Mouse (Mus musculus) heart, embryonic 15.5 days (tissue): ENCODE results near the gene Stn1. TPM values are rescaled to one million over a fixed set of nuclear protein-coding genes. Genes with fewer than 3 reads are reported as not detected.
A peak's percentile ranks its signal among the peaks of the same experiment; 100 is the strongest.

Experiments
- ATAC-seq: fragments of 200-750 bp; cut with Nextera tagmentation; replicated peaks from 2 replicates; pipeline ENCODE4 v1.8.0; 2017; ENCODE audit warnings: low read depth, moderate TSS enrichment; ENCODE audit not compliant: insufficient number of reproducible peaks, insufficient read depth, low FRiP score
- H3K27ac ChIP-seq: fragments of 300-500 bp; sonication (generic); 2 replicates; pipeline ENCODE4 v1.5.1; 2015; ENCODE audit warnings: mild to moderate bottlenecking, inconsistent platforms
- H3K27me3 ChIP-seq: fragments of 300-500 bp; sonication (generic); 2 replicates; pipeline ENCODE4 v1.6.1; 2015; ENCODE audit warnings: inconsistent platforms
- H3K36me3 ChIP-seq: fragments of 300-500 bp; sonication (generic); 2 replicates; pipeline ENCODE4 v1.6.1; 2015; ENCODE audit warnings: mild to moderate bottlenecking, inconsistent platforms
- H3K4me1 ChIP-seq: fragments of 300-500 bp; sonication (generic); replicated peaks from 2 replicates; pipeline ENCODE4 v1.6.1; 2015; ENCODE audit warnings: inconsistent platforms
- H3K4me2 ChIP-seq: fragments of 300-500 bp; sonication (generic); 2 replicates; pipeline ENCODE4 v1.6.1; 2015; ENCODE audit warnings: inconsistent platforms, mild to moderate bottlenecking, moderate library complexity
- H3K4me3 ChIP-seq: fragments of 300-500 bp; sonication (generic); 2 replicates; pipeline ENCODE4 v1.5.1; 2015; ENCODE audit warnings: mild to moderate bottlenecking, inconsistent platforms
- H3K9ac ChIP-seq: fragments of 300-500 bp; sonication (generic); 2 replicates; pipeline ENCODE4 v1.6.1; 2015; ENCODE audit warnings: mild to moderate bottlenecking, inconsistent platforms
- H3K9me3 ChIP-seq: fragments of 300-500 bp; sonication (generic); replicated peaks from 2 replicates; pipeline ENCODE4 v1.6.1; 2016; ENCODE audit warnings: inconsistent platforms
- WGBS: fragments of 180-500 bp; shearing (Covaris S2); methylation state at CpG from one replicate; pipeline ENCODE4 v1.1.7; 2015; ENCODE audit warnings: mixed read lengths; 5-methylcytosine and 5-hydroxymethylcytosine counted together
- polyA plus RNA-seq: library from polyadenylated mRNA; unstranded; fragments of >200 nt; fragmentation: Nextera tagmentation; extraction: Ambion mirVana; gene quantifications from 2 replicates; pipeline ENCODE4 v1.2.1, GENCODE M21; 2015

The Stn1 gene
- polyA plus RNA-seq, 1 experiment from 2014 or later: 29.0 TPM

DNA sequence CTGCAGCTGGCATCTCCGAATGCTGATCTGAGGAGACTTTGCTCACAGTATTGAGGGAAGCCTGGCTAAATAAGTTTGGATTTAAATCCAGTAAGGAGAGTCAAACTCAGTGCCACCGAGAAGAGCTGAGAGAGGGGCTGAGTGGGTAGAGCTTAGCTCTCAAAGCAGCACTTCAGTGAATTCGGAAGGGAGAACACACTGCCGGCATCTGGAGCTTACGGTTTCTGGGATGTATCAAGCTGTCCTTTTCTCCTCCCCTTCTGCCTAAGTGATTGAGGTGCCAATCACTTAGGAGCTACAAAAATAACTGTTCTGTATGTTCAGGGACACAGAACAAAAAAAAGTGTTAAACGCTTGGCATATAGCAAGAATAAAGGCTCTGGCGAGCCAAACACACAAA, 5.1 kb upstream of the Stn1 start:
- H3K4me3 ChIP-seq: no peak overlapping the region
- H3K4me1 ChIP-seq: peaks cover 22% of the 10 kb centered on the region
- no peak for ATAC-seq
- no peaks in the 10 kb centered on the region for H3K36me3 ChIP-seq
- H3K27ac ChIP-seq: peak overlapping the region; percentile 38
- 47% methylated on average over 7 of the region's 7 CpGs for WGBS
- H3K27me3 ChIP-seq: no peaks in the 10 kb centered on the region
- H3K9me3 ChIP-seq: no peaks in the 10 kb centered on the region
- no peak overlapping the region for H3K9ac ChIP-seq
- H3K4me2 ChIP-seq: 0 out of 2 replicates have a peak overlapping the region, but pooled peaks have one; percentile 20

GRCm38 (mm10) chr19:47538801-47539200, 1.5 kb upstream of the Stn1 start:
- peak overlapping the region; percentile 82 for H3K4me2 ChIP-seq
- no peak; the same call in 1 of the 2 replicates for ATAC-seq
- peaks cover 40% of the 10 kb centered on the region for H3K4me1 ChIP-seq
- H3K27me3 ChIP-seq: no peaks in the 10 kb centered on the region
- H3K9ac ChIP-seq: no peak overlapping the region
- no peaks in the 10 kb centered on the region for H3K9me3 ChIP-seq
- 4% methylated on average over 6 of the region's 6 CpGs for WGBS
- H3K27ac ChIP-seq: peak overlapping the region; percentile 92
- no peaks in the 10 kb centered on the region for H3K36me3 ChIP-seq
- no peak overlapping the region for H3K4me3 ChIP-seq

DNA sequence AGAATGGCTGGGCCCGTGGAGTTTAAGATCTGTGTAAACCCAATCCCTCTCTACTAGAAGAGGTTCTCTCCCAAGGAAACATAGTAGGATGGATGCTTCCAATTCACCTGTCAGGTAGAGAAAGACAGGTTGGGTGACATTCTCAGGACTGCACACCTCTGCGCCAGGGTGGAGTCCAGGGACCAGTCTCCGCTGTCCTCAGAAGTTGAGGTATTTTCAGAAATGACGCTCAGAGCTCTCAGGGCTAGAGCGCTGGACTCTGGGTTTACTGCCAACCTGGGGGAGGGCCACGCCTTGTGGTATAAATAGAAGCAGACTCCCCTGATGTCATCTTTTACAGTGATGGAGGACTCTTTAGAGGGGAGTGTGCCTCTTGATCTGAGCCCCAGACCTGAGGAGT, 572 bp upstream of the Stn1 start:
- Histone ChIP-seq H3K27me3 (no peaks in the 10 kb centered on the region), H3K9ac (peak overlapping the region; percentile 42), H3K9me3 (no peaks in the 10 kb centered on the region), H3K4me3 (peak overlapping the region; percentile 64), H3K4me1 (peaks cover 40% of the 10 kb centered on the region), H3K4me2 (peak overlapping the region; percentile 82), H3K36me3 (peaks cover 5% of the 10 kb centered on the region; the same call in 1 of the 2 replicates), H3K27ac (peak overlapping the region; percentile 92)
- WGBS: 28% methylated on average over 6 of the region's 6 CpGs
- ATAC-seq: peak; percentile 37; the same call in 1 of the 2 replicates

- 3% methylated on average over 39 of the region's 39 CpGs for WGBS
- ATAC-seq: peak; percentile 93
These were observed 597 bp downstream of the Stn1 start for GRCm38 (mm10) chr19:47536521-47537299.

DNA sequence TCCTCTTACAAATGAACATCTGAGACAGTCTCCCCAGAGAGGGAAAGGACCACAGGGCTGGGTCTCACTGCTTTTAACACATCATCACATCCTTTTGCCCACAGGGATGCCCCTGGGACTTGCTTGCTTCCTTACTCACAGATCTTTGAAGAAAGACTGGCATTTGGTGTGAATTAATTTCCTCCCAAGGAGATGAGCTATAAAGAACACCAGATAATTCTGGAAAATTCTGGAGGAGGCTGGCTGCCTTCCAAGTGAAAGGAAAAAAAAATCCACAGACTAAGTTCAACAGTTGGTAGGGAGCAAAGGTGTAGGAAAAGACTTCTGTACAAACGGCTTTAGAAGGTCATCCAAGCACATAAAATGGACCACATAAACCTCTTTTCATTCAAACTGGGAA, 3.2 kb downstream of the Stn1 start:
- 51% methylated on average over 1 of the region's 1 CpGs for WGBS
- Histone ChIP-seq H3K27me3 (no peaks in the 10 kb centered on the region), H3K9ac (no peak overlapping the region), H3K4me2 (no peak overlapping the region), H3K27ac (no peak overlapping the region), H3K36me3 (peaks cover 11% of the 10 kb centered on the region), H3K9me3 (no peaks in the 10 kb centered on the region), H3K4me3 (no peak overlapping the region), H3K4me1 (peaks cover 34% of the 10 kb centered on the region)
- ATAC-seq: no peak

More at GRCm38 (mm10) chr19:47536521-47537299, 597 bp downstream of the Stn1 start:
- H3K36me3 ChIP-seq: peaks cover 11% of the 10 kb centered on the region
- H3K9me3 ChIP-seq: no peaks in the 10 kb centered on the region
- peak overlapping the region; percentile 92 for H3K27ac ChIP-seq
- peak overlapping the region; percentile 82 for H3K4me2 ChIP-seq
- peak overlapping the region; percentile 76 for H3K9ac ChIP-seq
- no peaks in the 10 kb centered on the region for H3K27me3 ChIP-seq
- H3K4me3 ChIP-seq: peak overlapping the region; percentile 64
- H3K4me1 ChIP-seq: peaks cover 37% of the 10 kb centered on the region

GRCm38 (mm10) chr19:47532449-47532848, 4.9 kb downstream of the Stn1 start:
- Histone ChIP-seq H3K9me3 (no peaks in the 10 kb centered on the region), H3K9ac (no peak overlapping the region), H3K36me3 (peaks cover 19% of the 10 kb centered on the region), H3K4me2 (no peak overlapping the region), H3K4me3 (no peak overlapping the region), H3K27ac (no peak overlapping the region), H3K4me1 (peaks cover 18% of the 10 kb centered on the region), H3K27me3 (no peaks in the 10 kb centered on the region)
- 92% methylated on average over 3 of the region's 3 CpGs for WGBS
- no peak for ATAC-seq

DNA sequence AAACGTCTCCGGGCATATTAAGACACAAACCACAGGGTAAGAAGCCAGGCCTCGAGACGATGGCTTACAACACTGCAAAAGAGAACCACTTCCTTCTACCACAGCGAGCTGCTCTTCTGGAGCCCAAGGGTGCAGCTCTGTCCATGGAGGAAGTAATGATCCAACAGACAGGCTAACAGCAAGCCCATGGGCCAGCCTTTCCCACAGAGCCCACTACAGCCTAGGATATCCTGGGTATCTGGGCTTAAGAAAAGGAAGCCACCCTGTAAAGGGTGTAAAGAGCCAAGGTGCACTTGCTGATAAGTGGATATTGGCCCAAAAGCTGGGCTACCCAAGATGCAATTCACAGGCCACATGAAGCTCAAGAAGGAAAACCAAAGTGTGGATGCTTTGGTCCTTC, 6.0 kb downstream of the Stn1 start:
- H3K9ac ChIP-seq: no peak overlapping the region
- peaks cover 18% of the 10 kb centered on the region for H3K4me1 ChIP-seq
- H3K27ac ChIP-seq: no peak overlapping the region
- 78% methylated on average over 5 of the region's 5 CpGs for WGBS
- H3K36me3 ChIP-seq: peaks cover 19% of the 10 kb centered on the region
- ATAC-seq: no peak
- no peaks in the 10 kb centered on the region for H3K9me3 ChIP-seq
- no peaks in the 10 kb centered on the region for H3K27me3 ChIP-seq
- no peak overlapping the region for H3K4me2 ChIP-seq
- H3K4me3 ChIP-seq: no peak overlapping the region

DNA sequence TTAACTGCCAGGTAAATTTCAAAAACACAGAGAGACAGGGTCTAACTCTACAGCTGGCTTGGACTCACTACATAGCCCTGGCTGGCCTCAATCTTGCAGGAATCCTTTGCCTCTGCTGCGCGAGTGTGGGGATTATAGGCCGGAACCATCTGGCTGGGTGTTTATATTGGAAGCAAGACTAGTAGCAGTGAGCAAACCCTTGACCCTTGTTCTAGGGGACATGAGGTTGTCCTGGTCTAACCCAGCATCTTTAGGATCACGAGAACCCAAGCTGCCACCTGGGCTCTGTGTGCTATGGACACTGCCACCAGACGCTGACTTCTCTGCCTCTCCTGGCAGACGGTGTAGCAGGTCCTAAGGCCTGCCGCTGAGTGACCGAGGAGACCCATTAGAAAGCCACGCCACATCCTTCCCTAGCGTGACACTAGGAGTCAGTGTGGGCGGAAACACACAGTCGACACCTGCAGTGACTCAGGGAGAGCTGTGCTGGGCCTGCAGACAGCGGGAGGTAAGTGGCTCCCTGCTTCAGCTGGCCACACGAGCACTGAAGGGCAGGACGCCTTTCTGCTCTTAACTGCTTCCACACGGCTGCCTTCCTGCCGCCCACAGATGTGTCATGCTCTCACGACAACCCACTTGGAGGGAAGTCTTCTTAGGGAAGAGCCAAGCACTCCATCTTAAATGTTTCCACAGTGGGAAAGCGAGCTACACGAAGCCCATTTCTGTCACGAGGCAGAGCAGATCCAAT, 10.9 kb downstream of the Stn1 start:
- Histone ChIP-seq H3K9me3 (no peaks in the 10 kb centered on the region), H3K4me2 (no peak overlapping the region), H3K36me3 (peaks cover 33% of the 10 kb centered on the region), H3K4me1 (peaks cover 8% of the 10 kb centered on the region; the same call in 1 of the 2 replicates), H3K27me3 (no peaks in the 10 kb centered on the region), H3K9ac (no peak overlapping the region), H3K27ac (no peak overlapping the region), H3K4me3 (no peak overlapping the region)
- ATAC-seq: no peak
- 55% methylated on average over 21 of the region's 21 CpGs for WGBS

DNA sequence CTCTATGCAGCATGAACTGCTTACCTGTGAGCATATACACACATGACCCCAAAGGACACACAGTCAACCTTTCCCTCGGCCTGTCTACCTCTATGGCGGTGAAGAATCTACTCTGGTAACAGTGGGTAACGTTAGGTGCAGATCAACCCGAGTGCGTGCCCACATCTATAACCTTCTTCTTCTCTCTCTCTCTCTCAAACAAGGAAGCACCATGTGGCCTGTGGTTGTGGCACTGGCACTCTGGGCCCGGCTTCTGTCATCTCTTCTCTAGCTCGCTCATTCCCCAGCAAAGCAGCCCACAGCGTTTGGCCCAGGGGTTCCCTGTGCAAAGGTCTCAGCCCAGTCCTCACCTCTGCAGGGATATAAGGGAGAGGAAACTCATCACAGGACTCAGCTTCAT, 12.4 kb downstream of the Stn1 start:
- Histone ChIP-seq H3K9ac (no peak overlapping the region), H3K27ac (no peak overlapping the region), H3K4me2 (no peak overlapping the region), H3K9me3 (no peaks in the 10 kb centered on the region), H3K4me3 (no peak overlapping the region), H3K27me3 (no peaks in the 10 kb centered on the region), H3K4me1 (peaks cover 8% of the 10 kb centered on the region; the same call in 1 of the 2 replicates), H3K36me3 (peaks cover 33% of the 10 kb centered on the region)
- no peak for ATAC-seq
- 88% methylated on average over 8 of the region's 8 CpGs for WGBS

- Histone ChIP-seq H3K36me3 (peaks cover 25% of the 10 kb centered on the region), H3K27me3 (no peaks in the 10 kb centered on the region), H3K4me2 (no peak overlapping the region), H3K4me1 (peaks cover 21% of the 10 kb centered on the region), H3K9me3 (no peaks in the 10 kb centered on the region), H3K9ac (no peak overlapping the region), H3K27ac (no peak overlapping the region), H3K4me3 (no peak overlapping the region)
- no peak for ATAC-seq
- 86% methylated on average over 5 of the region's 5 CpGs for WGBS
These were observed 15.9 kb downstream of the Stn1 start for GRCm38 (mm10) chr19:47521403-47521802.

- H3K9ac ChIP-seq: no peak overlapping the region
- H3K4me2 ChIP-seq: no peak overlapping the region
- no peak overlapping the region for H3K27ac ChIP-seq
- ATAC-seq: no peak
- H3K4me3 ChIP-seq: no peak overlapping the region
- H3K4me1 ChIP-seq: peaks cover 18% of the 10 kb centered on the region
- 84% methylated on average over 8 of the region's 8 CpGs for WGBS
- no peaks in the 10 kb centered on the region for H3K27me3 ChIP-seq
- H3K9me3 ChIP-seq: no peaks in the 10 kb centered on the region
- peaks cover 29% of the 10 kb centered on the region for H3K36me3 ChIP-seq
These were observed 18.0 kb downstream of the Stn1 start for GRCm38 (mm10) chr19:47519163-47519893.
